Mouse (Mus musculus) hindbrain, embryonic 12.5 days (tissue): Measurements from ENCODE around the gene Atp8a2. TPM values are rescaled to one million over a fixed set of nuclear protein-coding genes. Genes with fewer than 3 reads are reported as not detected.
"Not testable (repeated sequence)": the region's sequence is repeated elsewhere in the genome, so short reads cannot be mapped to it uniquely, and the experiment has no call there.

Source experiments
- ATAC-seq: fragments of 200-750 bp; cut with Nextera tagmentation; 2 replicates; pipeline ENCODE4 v1.8.0; 2017; ENCODE audit warnings: moderate TSS enrichment; ENCODE audit not compliant: low FRiP score
- H3K27ac ChIP-seq: fragments of 300-500 bp; sonication (generic); 2 replicates; pipeline ENCODE4 v1.5.1; 2016; ENCODE audit warnings: mild to moderate bottlenecking
- H3K27me3 ChIP-seq: fragments of 300-500 bp; sonication (generic); 2 replicates; pipeline ENCODE4 v1.6.1; 2016; ENCODE audit warnings: mild to moderate bottlenecking
- H3K36me3 ChIP-seq: fragments of 300-500 bp; sonication (generic); 2 replicates; pipeline ENCODE4 v1.6.1; 2016; ENCODE audit warnings: mild to moderate bottlenecking
- H3K4me1 ChIP-seq: fragments of 300-500 bp; sonication (generic); 2 replicates; pipeline ENCODE4 v1.6.1; 2016
- H3K4me2 ChIP-seq: fragments of 300-500 bp; sonication (generic); replicated peaks from 2 replicates; pipeline ENCODE4 v1.6.1; 2016; ENCODE audit warnings: mild to moderate bottlenecking
- H3K4me3 ChIP-seq: fragments of 300-500 bp; sonication (generic); 2 replicates; pipeline ENCODE4 v1.5.1; 2016; ENCODE audit warnings: mild to moderate bottlenecking
- H3K9ac ChIP-seq: fragments of 300-500 bp; sonication (generic); 2 replicates; pipeline ENCODE4 v1.6.1; 2016; ENCODE audit warnings: mild to moderate bottlenecking, moderate library complexity
- H3K9me3 ChIP-seq: fragments of 300-500 bp; sonication (generic); replicated peaks from 2 replicates; pipeline ENCODE4 v1.6.1; 2016; ENCODE audit warnings: mild to moderate bottlenecking
- WGBS: fragments of 180-500 bp; shearing (Covaris S2); methylation state at CpG from one replicate; pipeline ENCODE4 v1.1.7; 2016; 5-methylcytosine and 5-hydroxymethylcytosine counted together
- polyA plus RNA-seq: library from polyadenylated mRNA; unstranded; fragments of >200 nt; fragmentation: Nextera tagmentation; extraction: Ambion mirVana; gene quantifications from 2 replicates; pipeline ENCODE4 v1.2.1, GENCODE M21; 2016

Atp8a2 gene
- polyA plus RNA-seq, 1 experiment from 2014 or later = 20.7 TPM

- Histone ChIP-seq H3K4me3 (no peak overlapping the region), H3K4me1 (no peaks in the 10 kb centered on the region), H3K36me3 (no peaks in the 10 kb centered on the region; the same call in 1 of the 2 replicates), H3K27me3 (no peaks in the 10 kb centered on the region), H3K27ac (no peak overlapping the region), H3K9ac (no peak overlapping the region), H3K4me2 (no peak overlapping the region), H3K9me3 (no peaks in the 10 kb centered on the region)
- ATAC-seq = no peak
- 70% methylated on average over 9 of the region's 9 CpGs for WGBS
Observed at GRCm38 (mm10) chr14:59853139-59853538, 343.8 kb downstream of the Atp8a2 start.

DNA sequence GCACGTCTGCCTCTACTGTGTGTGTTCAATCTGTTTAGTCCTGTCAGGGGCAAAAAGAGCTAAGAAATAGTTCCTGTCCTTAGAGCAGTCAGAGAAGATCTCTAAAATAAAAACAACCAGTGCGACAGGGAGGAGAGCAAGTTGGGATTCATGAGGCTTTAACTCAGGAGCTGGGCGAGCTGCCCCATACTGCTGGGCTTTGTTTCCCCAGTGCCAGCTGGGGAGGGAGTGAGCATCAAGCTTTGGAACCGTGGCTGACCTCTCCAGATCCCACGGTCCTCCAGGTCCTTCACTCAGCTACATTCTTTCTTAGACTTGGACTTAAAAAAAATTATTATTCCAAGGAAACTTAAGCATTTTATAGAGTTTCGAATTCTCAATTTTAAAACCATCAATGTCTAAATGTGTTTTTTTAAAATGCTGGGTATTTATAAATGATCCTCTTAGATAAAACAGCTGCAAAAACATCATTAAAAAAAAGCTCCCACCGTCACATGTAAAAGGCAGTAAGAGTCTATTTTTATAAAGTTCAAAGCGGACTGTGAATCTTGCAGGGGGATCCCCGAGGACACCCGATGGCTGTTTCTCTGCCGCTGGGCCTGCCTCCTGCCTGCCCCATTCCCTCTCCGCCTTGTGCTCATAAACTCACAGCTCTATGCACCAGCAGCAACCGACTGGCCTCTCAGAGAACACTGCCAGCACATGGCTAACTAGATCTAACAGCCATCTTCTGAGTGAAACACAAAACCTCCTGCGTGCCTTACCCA, 350.2 kb downstream of the Atp8a2 start:
- Histone ChIP-seq H3K4me2 (no peak overlapping the region), H3K9ac (no peak overlapping the region), H3K27ac (no peak overlapping the region), H3K36me3 (no peaks in the 10 kb centered on the region), H3K27me3 (no peaks in the 10 kb centered on the region), H3K4me1 (peaks cover 2% of the 10 kb centered on the region; the same call in 1 of the 2 replicates), H3K9me3 (no peaks in the 10 kb centered on the region), H3K4me3 (no peak overlapping the region)
- ATAC-seq = no peak
- 36% methylated on average over 14 of the region's 14 CpGs for WGBS

- ATAC-seq = no peak
- WGBS = 82% methylated on average over 6 of the region's 6 CpGs
Observed at GRCm38 (mm10) chr14:59843264-59843942, 353.6 kb downstream of the Atp8a2 start.

GRCm38 (mm10) chr14:59839951-59840720, 356.8 kb downstream of the Atp8a2 start:
- WGBS = 77% methylated on average over 14 of the region's 14 CpGs

More at GRCm38 (mm10) chr14:59843264-59843942, 353.6 kb downstream of the Atp8a2 start:
- H3K27me3 ChIP-seq = no peaks in the 10 kb centered on the region
- H3K9me3 ChIP-seq = no peaks in the 10 kb centered on the region
- no peak overlapping the region for H3K27ac ChIP-seq
- no peak overlapping the region for H3K4me2 ChIP-seq
- H3K4me3 ChIP-seq = no peak overlapping the region
- no peak overlapping the region for H3K9ac ChIP-seq
- H3K4me1 ChIP-seq = peaks cover 2% of the 10 kb centered on the region; the same call in 1 of the 2 replicates
- H3K36me3 ChIP-seq = no peaks in the 10 kb centered on the region

GRCm38 (mm10) chr14:59838446-59839259, 358.3 kb downstream of the Atp8a2 start:
- H3K4me2 ChIP-seq, H3K4me1 ChIP-seq, H3K27me3 ChIP-seq, H3K36me3 ChIP-seq, H3K9me3 ChIP-seq, H3K4me3 ChIP-seq, H3K27ac ChIP-seq, H3K9ac ChIP-seq: not testable (repeated sequence)
- WGBS = 72% methylated on average over 1 of the region's 3 CpGs
- 0 out of 2 replicates have a peak, but pooled peaks have one; percentile 19 for ATAC-seq

More at GRCm38 (mm10) chr14:59839951-59840720, 356.8 kb downstream of the Atp8a2 start:
- H3K36me3 ChIP-seq = no peaks in the 10 kb centered on the region
- no peak overlapping the region for H3K4me3 ChIP-seq
- 0 out of 2 replicates have a peak, but pooled peaks cover 4% of the 10 kb centered on the region for H3K4me1 ChIP-seq
- no peaks in the 10 kb centered on the region for H3K27me3 ChIP-seq
- no peak overlapping the region for H3K4me2 ChIP-seq
- no peak overlapping the region for H3K27ac ChIP-seq
- ATAC-seq = no peak
- no peak overlapping the region for H3K9ac ChIP-seq
- no peaks in the 10 kb centered on the region for H3K9me3 ChIP-seq

DNA sequence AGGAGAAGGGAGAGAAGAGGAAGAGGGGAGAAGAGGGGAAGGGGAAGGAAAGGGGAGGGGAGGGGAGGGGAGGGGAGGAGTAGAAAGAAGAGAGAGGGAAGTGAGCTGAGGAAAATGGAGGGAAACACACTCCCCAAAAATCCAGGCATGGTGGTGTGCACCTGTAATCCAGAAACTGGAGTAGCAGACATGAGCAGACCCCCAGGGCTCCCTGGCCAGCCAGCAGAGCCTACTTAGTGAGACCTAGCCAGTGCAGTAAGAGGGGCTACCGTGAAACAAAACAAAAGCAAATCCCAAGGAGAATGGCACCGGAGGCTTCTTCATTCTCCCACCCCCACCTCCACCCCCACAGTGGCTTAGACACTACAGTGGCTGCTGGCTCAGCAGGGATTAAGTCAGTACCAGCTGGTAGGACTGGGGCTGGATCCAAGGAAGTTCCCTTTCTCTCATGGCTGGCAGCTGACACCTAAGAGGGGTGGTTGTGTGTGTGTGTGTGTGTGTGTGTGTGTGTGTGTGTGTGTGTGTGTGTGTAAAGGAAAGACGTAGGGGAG, 359.2 kb downstream of the Atp8a2 start:
- H3K36me3 ChIP-seq, H3K9ac ChIP-seq, H3K27ac ChIP-seq, H3K4me2 ChIP-seq, H3K4me1 ChIP-seq, H3K4me3 ChIP-seq, ATAC-seq, H3K9me3 ChIP-seq, H3K27me3 ChIP-seq: not testable (repeated sequence)
- WGBS = no CpG with 5 or more reads among the region's 3 CpGs

DNA sequence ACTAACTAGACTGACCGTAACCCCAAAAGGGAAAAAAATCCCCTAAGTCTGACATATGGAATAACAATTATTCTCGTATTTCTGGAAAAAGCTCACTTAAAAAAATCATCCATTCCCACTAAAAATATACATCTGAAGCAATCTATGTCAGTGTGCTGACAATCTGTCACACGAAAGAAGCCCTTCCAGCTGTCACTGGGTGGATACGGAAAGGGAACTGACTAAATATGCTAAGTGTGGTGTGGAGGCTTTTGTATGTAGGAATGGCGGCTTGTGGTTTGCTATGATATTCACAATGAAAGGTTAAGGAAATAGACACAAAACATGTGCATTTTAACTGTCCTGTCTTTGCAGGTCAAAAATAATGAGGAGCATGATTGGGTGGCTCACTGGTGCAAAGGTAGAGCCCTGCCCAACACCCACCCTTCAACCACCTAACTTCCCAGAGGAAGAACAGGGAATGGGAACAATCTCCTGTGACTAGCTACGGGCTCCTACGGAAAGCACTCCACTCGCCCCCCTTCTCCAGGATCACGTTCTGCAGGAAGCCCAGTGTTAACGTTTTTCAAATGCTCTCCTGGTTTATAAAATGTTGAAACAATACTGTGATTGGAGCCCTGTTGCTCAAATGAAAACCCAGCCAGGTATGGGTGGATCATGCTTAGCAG, 360.0 kb downstream of the Atp8a2 start:
- Histone ChIP-seq H3K4me1 (0 out of 2 replicates have a peak, but pooled peaks cover 4% of the 10 kb centered on the region), H3K9me3 (no peaks in the 10 kb centered on the region), H3K27me3 (no peaks in the 10 kb centered on the region), H3K4me3 (no peak overlapping the region), H3K36me3 (no peaks in the 10 kb centered on the region), H3K27ac (no peak overlapping the region), H3K9ac (no peak overlapping the region), H3K4me2 (no peak overlapping the region)
- WGBS = 52% methylated on average over 10 of the region's 10 CpGs
- no peak for ATAC-seq

DNA sequence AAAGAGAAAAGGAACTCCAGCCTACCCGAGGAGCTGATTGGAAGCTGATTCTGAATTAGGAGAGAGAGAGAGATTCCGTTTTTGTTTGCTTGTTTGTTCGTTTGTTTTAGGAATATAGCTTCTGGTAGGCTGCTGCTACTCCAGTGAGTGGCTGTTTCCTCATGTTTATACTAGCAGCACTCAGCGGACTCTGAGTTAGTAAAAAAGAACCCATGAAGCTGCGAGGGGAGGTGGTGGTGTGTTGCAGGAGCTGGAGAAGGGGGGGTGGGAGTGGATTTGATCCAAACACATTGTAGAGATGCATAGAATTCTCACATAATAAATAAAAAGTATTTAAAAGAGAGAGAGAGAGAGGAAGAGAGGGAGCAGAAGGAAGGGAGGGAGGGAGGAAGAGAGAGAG, 367.4 kb downstream of the Atp8a2 start:
- Histone ChIP-seq H3K27me3 (no peaks in the 10 kb centered on the region), H3K4me1 (no peaks in the 10 kb centered on the region), H3K36me3 (no peaks in the 10 kb centered on the region), H3K4me2 (no peak overlapping the region), H3K9me3 (no peaks in the 10 kb centered on the region), H3K27ac (no peak overlapping the region), H3K4me3 (no peak overlapping the region), H3K9ac (no peak overlapping the region)
- WGBS = 87% methylated on average over 5 of the region's 5 CpGs
- no peak for ATAC-seq

GRCm38 (mm10) chr14:59827409-59827808, 369.6 kb downstream of the Atp8a2 start:
- Histone ChIP-seq H3K9ac (no peak overlapping the region), H3K27ac (no peak overlapping the region), H3K9me3 (no peaks in the 10 kb centered on the region), H3K4me3 (no peak overlapping the region), H3K4me1 (no peaks in the 10 kb centered on the region), H3K27me3 (no peaks in the 10 kb centered on the region), H3K4me2 (no peak overlapping the region), H3K36me3 (no peaks in the 10 kb centered on the region)
- 61% methylated on average over 5 of the region's 5 CpGs for WGBS
- no peak for ATAC-seq

GRCm38 (mm10) chr14:59820115-59820419, 376.9 kb downstream of the Atp8a2 start:
- 59% methylated on average over 3 of the region's 3 CpGs for WGBS
- Histone ChIP-seq H3K9me3 (no peaks in the 10 kb centered on the region), H3K4me1 (peaks cover 9% of the 10 kb centered on the region), H3K9ac (no peak overlapping the region), H3K36me3 (no peaks in the 10 kb centered on the region), H3K4me3 (no peak overlapping the region), H3K4me2 (no peak overlapping the region), H3K27ac (peak overlapping the region; percentile 52; the same call in 1 of the 2 replicates), H3K27me3 (no peaks in the 10 kb centered on the region)
- peak; percentile 52; the same call in 1 of the 2 replicates for ATAC-seq
